Mouse (Mus musculus) C2C12 (cell line): ENCODE measurements around the gene Cntnap5a.

Experiments
- CTCF ChIP-seq: IDR thresholded peaks from one replicate; pipeline ENCODE4 v1.5.1; 2011; ENCODE audit not compliant: control insufficient read depth, insufficient read depth, insufficient read length
- MAX ChIP-seq: IDR thresholded peaks from one replicate; pipeline ENCODE4 v1.6.1; 2011; ENCODE audit warnings: mild to moderate bottlenecking, control low read depth
- MYOG ChIP-seq: IDR thresholded peaks from one replicate; pipeline ENCODE4 v1.6.1; 2011; ENCODE audit not compliant: control insufficient read depth, insufficient read length; ENCODE audit errors: extremely low read depth

DNA sequence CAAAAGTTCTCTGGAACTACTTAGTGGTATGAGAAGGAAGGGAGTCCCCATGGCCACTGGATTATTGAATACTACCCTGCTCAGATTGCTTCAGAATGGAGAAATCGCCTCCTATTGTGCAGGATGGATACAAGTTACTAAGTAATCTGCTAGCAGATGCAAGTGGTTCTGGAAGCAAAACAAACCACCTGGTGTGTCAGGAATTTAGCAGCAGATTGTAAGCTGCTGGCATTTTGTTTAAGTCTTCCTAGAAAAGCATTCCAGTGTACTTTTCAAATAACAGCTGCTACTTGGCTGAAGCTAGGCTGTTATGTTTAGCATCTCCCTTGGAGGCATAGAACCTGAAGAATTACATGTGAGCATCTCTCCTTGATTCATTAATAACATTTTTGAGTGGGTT lies 247.5 kb downstream of the Cntnap5a start:
- no peak for TF ChIP-seq CTCF
- no peak for TF ChIP-seq MYOG
- TF ChIP-seq MAX, result no peak
